Mouse (Mus musculus) lung, embryonic 14.5 days (tissue): ENCODE measurements around the gene Adh1. TPM values are rescaled to one million over a fixed set of nuclear protein-coding genes. Genes with fewer than 3 reads are reported as not detected.

Source experiments
- ATAC-seq: fragments of 200-750 bp; cut with Nextera tagmentation; 2 replicates; pipeline ENCODE4 v1.8.0; 2017; ENCODE audit warnings: mild to moderate bottlenecking, moderate TSS enrichment, moderate library complexity; ENCODE audit not compliant: insufficient read depth
- DNase-seq: peaks from one replicate; pipeline ENCODE4 v3.0.0-alpha.2; 2015
- H3K27ac ChIP-seq: fragments of 300-500 bp; sonication (generic); 2 replicates; pipeline ENCODE4 v1.5.1; 2014; ENCODE audit warnings: low read depth, mild to moderate bottlenecking, moderate library complexity
- H3K27me3 ChIP-seq: fragments of 300-500 bp; sonication (generic); 2 replicates; pipeline ENCODE4 v1.6.1; 2014; ENCODE audit warnings: low read length, control low read depth; ENCODE audit not compliant: insufficient read depth
- H3K36me3 ChIP-seq: fragments of 300-500 bp; sonication (generic); 2 replicates; pipeline ENCODE4 v1.6.1; 2014; ENCODE audit warnings: control low read depth; ENCODE audit not compliant: insufficient read depth
- H3K4me1 ChIP-seq: fragments of 300-500 bp; sonication (generic); 2 replicates; pipeline ENCODE4 v1.6.1; 2014; ENCODE audit warnings: antibody characterized with exemption, control low read depth; ENCODE audit not compliant: insufficient read depth
- H3K4me2 ChIP-seq: fragments of 300-500 bp; sonication (generic); 2 replicates; pipeline ENCODE4 v1.6.1; 2014; ENCODE audit warnings: mild to moderate bottlenecking
- H3K4me3 ChIP-seq: fragments of 300-500 bp; sonication (generic); 2 replicates; pipeline ENCODE4 v1.5.1; 2014; ENCODE audit warnings: low read depth, low read length
- H3K9ac ChIP-seq: fragments of 300-500 bp; sonication (generic); 2 replicates; pipeline ENCODE4 v1.6.1; 2014
- H3K9me3 ChIP-seq: fragments of 300-500 bp; sonication (generic); 2 replicates; pipeline ENCODE4 v1.6.1; 2016; ENCODE audit warnings: low read depth, low read length, control low read depth
- CTCF ChIP-seq: IDR thresholded peaks from 2 replicates; pipeline ENCODE4 v1.5.1; 2016; ENCODE audit warnings: antibody characterized with exemption, low read depth
- WGBS: fragments of 180-500 bp; shearing (Covaris S2); extraction: QIAGEN DNeasy Blood & Tissue Kit; methylation state at CpG from one replicate; pipeline ENCODE4 v1.1.7; 2014; 5-methylcytosine and 5-hydroxymethylcytosine counted together
- polyA plus RNA-seq: library from polyadenylated mRNA; unstranded; fragments of >200 nt; fragmentation: Nextera tagmentation; extraction: Ambion mirVana; gene quantifications from 2 replicates; pipeline ENCODE4 v1.2.1, GENCODE M21; 2014

The Adh1 gene
- polyA plus RNA-seq, 1 experiment from 2014 or later: 883 TPM

DNA sequence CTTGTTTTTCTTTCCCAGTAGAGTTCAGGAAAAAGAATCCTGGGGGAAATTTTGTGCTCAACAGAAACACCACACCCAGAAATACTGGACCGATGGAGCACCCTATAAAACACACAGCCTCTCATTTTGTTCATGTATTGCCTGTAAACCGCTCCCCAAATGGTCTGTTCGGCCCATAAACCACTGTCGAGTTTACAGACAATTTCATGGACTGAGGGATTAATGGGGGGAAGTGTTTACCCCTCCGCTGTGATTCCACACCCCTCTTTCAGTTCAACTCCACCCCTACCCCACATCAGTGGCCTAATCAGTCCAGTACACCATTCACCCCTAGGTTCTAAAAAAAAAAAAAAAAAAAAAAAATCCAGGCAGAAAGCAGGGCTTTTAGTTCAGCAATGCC is 19.8 kb upstream of the Adh1 start:
- H3K4me3 ChIP-seq: no peak overlapping the region
- H3K27ac ChIP-seq: 0 out of 2 replicates have a peak overlapping the region, but pooled peaks have one; percentile 26
- no peaks in the 10 kb centered on the region for H3K4me1 ChIP-seq
- WGBS: 66% methylated on average over 5 of the region's 5 CpGs
- H3K9me3 ChIP-seq: no peaks in the 10 kb centered on the region
- H3K4me2 ChIP-seq: no peak overlapping the region
- H3K9ac ChIP-seq: no peak overlapping the region
- TF ChIP-seq CTCF: no peak
- DNase-seq: no peak
- no peaks in the 10 kb centered on the region for H3K27me3 ChIP-seq
- no peak for ATAC-seq
- no peaks in the 10 kb centered on the region for H3K36me3 ChIP-seq

DNA sequence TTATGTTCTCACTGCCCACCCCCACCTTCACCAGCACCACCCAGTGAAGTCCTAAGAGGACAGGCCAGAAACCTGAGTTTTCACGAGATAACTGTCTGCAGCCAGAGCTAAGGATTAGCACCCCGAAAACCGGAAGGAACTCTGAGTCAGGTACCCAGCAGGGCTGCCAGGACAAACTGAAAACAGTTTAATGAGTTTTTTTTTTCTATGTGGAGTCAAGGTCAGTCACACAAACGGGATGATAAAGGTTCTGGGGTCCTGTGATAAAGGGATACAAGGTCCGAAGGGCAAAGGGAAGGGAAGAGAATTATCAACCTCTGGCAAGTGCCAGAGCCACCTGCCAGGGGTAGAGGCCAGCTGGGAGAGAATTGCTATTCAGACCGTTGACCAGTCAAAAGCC is 19.4 kb upstream of the Adh1 start:
- H3K4me3 ChIP-seq: no peak overlapping the region
- WGBS: 57% methylated on average over 6 of the region's 6 CpGs
- no peaks in the 10 kb centered on the region for H3K27me3 ChIP-seq
- no peaks in the 10 kb centered on the region for H3K36me3 ChIP-seq
- H3K4me1 ChIP-seq: no peaks in the 10 kb centered on the region
- no peak overlapping the region for H3K4me2 ChIP-seq
- no peak for TF ChIP-seq CTCF
- ATAC-seq (no peak), DNase-seq (no peak)
- H3K27ac ChIP-seq: no peak overlapping the region
- no peak overlapping the region for H3K9ac ChIP-seq
- H3K9me3 ChIP-seq: no peaks in the 10 kb centered on the region

DNA sequence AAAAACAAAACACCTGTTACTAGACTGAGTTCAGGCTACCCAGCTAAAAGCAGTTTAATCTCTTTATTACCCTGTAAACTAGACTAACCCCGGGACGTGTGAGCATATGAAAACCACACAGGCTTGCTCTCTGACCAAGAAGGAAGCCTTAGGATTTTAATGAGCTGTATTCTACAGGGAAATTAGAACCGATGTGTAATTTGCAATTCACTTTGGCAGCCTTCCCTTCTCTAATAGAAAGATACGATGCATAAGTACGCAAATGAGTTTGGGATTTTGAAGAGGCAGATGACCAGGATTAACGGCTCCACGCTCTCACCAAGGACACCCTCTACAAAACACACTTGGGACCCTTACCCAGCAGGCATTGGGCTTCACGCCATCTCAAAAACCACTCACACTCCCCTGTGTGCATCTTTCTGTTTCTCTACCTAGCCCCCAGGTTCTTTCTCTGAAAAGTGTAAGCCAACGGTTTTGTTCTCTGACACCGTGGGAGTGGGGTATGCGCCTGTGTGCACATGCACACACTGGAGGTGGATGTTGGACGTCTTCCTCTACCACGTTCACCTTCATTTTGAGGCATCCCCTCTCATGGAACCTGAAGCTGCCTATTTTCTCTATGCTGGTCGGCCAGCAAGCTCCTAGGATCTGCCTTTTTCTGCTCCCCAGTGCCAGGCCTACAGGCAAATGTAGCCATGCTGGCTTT is 18.6 kb upstream of the Adh1 start:
- no peak for TF ChIP-seq CTCF
- 78% methylated on average over 14 of the region's 14 CpGs for WGBS
- Histone ChIP-seq H3K27ac (no peak overlapping the region), H3K9ac (no peak overlapping the region), H3K4me2 (no peak overlapping the region), H3K27me3 (no peaks in the 10 kb centered on the region), H3K4me3 (no peak overlapping the region), H3K9me3 (no peaks in the 10 kb centered on the region), H3K36me3 (no peaks in the 10 kb centered on the region), H3K4me1 (no peaks in the 10 kb centered on the region)
- no peak for ATAC-seq
- no peak for DNase-seq

DNA sequence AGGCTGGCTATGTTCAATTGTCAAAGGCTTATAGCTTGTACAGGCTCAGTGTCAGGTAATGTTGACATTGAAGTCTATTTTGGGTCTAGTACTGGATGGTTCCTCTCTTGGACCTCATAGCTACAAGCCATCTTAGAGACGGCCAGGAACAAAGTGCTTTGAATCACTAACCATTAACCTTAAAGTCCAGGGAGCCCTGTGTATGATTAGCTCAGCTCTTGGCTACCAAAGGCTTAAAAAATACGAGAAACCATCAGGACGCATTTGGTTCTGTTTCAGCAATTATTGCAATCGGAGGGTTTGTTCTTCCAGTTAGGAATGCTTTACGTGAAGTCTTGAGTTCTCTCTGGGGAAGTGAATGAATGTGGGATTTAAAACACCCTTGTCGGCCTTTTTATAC is 17.9 kb upstream of the Adh1 start:
- no peak for ATAC-seq
- H3K27ac ChIP-seq: no peak overlapping the region
- H3K4me3 ChIP-seq: no peak overlapping the region
- no peaks in the 10 kb centered on the region for H3K4me1 ChIP-seq
- no peak for TF ChIP-seq CTCF
- no peak overlapping the region for H3K9ac ChIP-seq
- no peak for DNase-seq
- no peaks in the 10 kb centered on the region for H3K9me3 ChIP-seq
- H3K36me3 ChIP-seq: no peaks in the 10 kb centered on the region
- H3K4me2 ChIP-seq: no peak overlapping the region
- H3K27me3 ChIP-seq: no peaks in the 10 kb centered on the region
- WGBS: 86% methylated on average over 6 of the region's 6 CpGs

DNA sequence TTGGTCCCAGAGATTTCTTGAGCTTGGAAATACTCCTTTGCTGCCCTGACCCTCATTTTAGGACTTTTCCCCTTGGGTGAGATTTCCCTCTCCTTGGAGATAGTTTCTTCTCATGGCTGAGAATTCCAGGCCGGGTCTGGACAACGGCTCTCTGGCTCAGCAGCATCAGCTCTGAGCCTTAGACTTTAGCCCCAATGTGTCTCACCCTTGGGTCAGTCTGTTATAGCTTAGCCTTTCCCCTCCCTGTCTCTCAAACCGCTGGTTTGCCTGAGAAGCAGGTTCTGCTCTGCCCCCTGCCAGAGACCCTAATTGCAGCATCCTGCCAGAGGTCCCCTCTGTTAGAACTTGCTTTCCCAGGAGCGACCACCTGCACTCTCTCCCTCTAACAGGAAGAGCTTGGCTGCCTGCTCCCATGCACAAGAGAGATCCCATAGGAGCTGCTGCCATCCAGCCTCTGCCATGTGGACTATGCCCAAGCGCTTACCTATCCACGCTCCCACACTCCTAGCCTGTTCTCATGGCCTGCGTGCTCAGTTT is 16.4 kb upstream of the Adh1 start:
- no peak overlapping the region for H3K4me2 ChIP-seq
- 0 out of 2 replicates have a peak, but pooled peaks cover 3% of the 10 kb centered on the region for H3K4me1 ChIP-seq
- no peak for TF ChIP-seq CTCF
- no peaks in the 10 kb centered on the region for H3K9me3 ChIP-seq
- H3K27ac ChIP-seq: no peak overlapping the region
- H3K27me3 ChIP-seq: no peaks in the 10 kb centered on the region
- DNase-seq (no peak), ATAC-seq (no peak)
- no peaks in the 10 kb centered on the region for H3K36me3 ChIP-seq
- no peak overlapping the region for H3K9ac ChIP-seq
- WGBS: 76% methylated on average over 7 of the region's 7 CpGs
- H3K4me3 ChIP-seq: no peak overlapping the region

DNA sequence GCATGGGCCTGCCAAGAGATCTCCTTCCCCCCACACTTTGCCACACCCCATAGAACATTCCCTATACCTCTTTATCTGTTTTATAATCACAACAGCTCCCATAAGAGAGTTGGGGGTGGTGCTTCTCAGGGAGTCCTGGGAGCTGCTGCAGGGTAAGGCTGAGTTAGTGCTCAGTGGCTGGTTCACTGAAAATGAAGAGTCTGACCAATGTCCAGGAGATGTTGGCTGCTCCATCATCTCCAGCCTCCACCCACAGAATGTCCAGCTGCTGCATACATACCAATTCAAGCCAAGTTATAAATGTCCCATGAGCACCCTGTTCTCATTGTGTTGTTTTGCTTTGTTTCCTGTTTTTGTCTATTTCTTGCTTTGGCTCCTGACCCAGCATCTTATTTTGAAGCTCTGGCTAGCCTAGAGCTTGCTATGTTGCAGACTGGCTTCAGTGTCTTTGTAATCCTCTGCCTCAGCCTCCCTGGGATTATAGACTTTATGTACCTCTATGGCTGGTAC is 14.2 kb upstream of the Adh1 start:
- TF ChIP-seq CTCF: no peak
- no peak for ATAC-seq
- DNase-seq: no peak

DNA sequence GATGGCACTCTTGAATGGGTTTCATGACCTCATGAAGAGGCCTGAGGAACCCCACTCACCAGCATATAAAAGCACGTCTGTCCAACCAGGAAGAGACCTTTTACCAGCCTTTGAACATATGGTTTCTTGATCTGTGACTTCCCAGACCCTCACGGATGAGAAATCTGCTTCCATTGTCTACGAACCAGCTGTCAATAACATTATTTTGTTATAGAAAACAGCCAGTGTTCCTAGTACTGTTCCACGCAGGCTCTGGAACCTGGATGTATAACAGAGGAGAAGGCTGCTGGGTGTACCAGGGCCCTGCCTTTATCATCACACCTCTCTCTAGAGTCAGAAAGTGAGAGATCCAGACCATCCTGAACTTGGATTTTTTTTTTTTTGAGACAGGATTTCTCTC is 13.6 kb upstream of the Adh1 start:
- no peak for TF ChIP-seq CTCF

More for the DNA sequence above, 14.2 kb upstream of the Adh1 start:
- H3K9ac ChIP-seq: no peak overlapping the region
- H3K36me3 ChIP-seq: no peaks in the 10 kb centered on the region
- H3K4me3 ChIP-seq: no peak overlapping the region
- H3K27me3 ChIP-seq: no peaks in the 10 kb centered on the region
- H3K4me1 ChIP-seq: 0 out of 2 replicates have a peak, but pooled peaks cover 3% of the 10 kb centered on the region
- no peak overlapping the region for H3K27ac ChIP-seq
- no peak overlapping the region for H3K4me2 ChIP-seq
- no peaks in the 10 kb centered on the region for H3K9me3 ChIP-seq

More for the DNA sequence above, 13.6 kb upstream of the Adh1 start:
- H3K9me3 ChIP-seq: no peaks in the 10 kb centered on the region
- no peak overlapping the region for H3K27ac ChIP-seq
- ATAC-seq: no peak
- DNase-seq: no peak
- no peak overlapping the region for H3K9ac ChIP-seq
- H3K4me2 ChIP-seq: no peak overlapping the region
- H3K4me3 ChIP-seq: no peak overlapping the region
- 91% methylated on average over 4 of the region's 4 CpGs for WGBS
- no peaks in the 10 kb centered on the region for H3K27me3 ChIP-seq
- H3K4me1 ChIP-seq: 0 out of 2 replicates have a peak, but pooled peaks cover 3% of the 10 kb centered on the region
- no peaks in the 10 kb centered on the region for H3K36me3 ChIP-seq
